Mouse (Mus musculus) embryo, embryonic 10 days (tissue): ENCODE measurements around the gene Gng13.

ENCODE experiments used
- DNase-seq: peaks from one replicate; pipeline ENCODE4 v3.0.0-alpha.2; 2015; ENCODE audit warnings: low spot score

Gng13 gene

DNA sequence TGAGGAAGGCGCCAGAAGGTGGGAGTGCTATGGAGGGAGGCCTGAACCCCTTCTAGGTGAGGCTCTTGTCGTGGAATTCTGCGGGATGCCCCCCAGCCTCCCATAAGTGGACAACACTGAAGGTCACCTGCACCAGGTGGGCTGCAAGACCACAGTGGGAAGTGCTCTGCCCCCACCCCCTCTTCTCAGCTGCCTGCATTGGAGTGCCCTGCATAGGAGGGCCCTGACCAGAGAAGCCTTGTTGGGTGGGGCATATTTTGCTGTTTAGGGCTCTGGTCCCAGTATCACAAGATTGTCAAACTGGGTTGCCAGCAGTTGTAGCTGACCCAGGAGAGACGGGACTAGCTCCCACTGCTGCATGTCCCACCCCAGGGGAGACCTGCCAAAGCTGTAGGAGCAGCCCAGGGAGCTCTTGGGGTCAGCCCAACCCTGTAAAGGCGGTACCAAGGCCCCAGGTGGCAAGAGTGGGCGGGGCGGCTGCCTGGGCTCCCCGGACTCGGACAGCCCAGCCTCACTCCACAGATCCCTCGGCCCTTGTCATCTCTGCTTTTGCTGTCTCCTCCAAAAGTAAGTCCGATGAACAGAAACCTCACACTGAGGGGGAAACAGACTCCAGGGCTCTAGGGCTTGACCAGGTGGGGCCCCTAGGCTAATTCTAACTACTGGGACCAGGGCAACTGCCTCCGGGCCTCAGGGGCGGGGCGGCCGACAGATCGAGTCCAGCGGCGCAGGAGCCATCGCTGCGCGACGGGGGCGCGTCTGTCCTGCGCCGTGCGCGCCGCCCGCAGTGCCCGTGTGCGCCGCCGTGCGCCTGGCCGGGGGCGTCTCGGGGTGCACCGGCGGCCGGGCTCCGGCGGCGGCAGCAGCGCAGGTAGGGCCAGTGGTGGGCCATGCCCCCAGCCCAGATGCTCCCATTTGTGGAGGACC lies at the start of gene Gng13:
Gng13 (plus strand) TSS at position 461 of the 927 bp plus-strand sequence.
- DNase-seq = peak; percentile 47

DNA sequence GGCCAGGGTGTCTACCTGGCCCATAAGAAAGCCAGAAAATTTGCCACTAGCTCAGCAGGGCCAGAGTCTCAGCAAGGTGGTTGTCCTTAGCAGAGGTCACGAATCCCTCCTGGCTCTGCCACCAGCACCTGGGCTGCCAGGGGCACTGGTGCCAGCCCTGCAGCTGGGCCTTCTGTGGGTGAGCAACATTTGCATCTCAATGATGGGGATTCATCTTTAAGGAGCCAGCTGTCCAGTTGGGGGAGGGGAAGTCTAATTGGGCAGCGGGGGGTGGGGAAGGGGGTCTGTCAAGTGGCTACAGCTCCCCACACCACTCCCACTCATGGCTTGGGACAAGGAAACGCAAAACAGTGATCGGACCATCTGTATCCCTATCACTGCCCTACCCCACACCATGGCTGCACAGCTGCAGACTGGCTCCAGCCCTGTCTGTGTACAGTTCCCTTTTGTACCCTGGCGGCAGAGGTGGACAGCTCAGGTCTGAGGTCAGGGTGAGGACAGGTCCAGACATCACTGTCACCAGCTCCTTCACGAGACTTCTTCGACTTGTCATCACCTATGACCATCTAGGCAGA lies 48.4 kb upstream of the Gng13 start:
- no peak for DNase-seq

DNA sequence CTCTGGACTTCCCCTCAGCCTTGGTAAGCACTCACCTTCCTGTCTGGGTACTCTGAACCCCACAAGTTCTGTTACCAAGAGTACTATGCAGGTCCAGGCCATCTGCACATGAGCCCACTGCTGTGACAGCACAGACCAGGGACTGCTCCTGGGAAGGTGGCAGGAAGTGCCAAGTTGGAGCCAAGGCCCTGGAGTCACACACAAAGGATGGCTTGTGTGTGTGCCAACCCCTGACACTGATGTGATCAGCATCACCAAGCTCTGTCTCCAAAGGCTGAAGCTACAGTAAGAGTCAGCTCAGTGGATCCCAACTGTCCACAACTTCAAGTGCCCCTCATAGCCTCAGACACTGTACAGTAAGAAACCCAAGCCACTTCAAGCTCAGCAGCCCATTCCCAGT lies 44.0 kb upstream of the Gng13 start:
- no peak for DNase-seq

DNA sequence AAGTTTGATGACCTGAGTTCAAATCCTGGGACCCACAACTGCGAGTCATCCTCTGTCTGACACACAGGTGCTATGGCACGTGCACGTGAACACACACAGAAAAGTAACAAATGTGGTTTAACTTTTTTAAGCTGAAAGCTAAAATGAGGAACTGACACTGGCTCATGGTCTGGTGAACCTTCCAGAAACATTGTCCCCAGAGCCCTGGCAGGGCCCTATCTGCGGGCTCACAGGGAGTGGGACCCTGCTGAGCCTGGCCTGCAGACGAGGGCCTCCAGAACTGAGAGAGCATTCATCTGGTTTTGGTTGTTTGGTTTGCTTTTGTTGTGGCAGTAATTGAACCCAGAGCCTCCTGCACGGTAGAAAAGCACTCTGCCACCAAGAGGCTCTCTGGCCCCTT lies 39.0 kb upstream of the Gng13 start:
- no peak for DNase-seq

DNA sequence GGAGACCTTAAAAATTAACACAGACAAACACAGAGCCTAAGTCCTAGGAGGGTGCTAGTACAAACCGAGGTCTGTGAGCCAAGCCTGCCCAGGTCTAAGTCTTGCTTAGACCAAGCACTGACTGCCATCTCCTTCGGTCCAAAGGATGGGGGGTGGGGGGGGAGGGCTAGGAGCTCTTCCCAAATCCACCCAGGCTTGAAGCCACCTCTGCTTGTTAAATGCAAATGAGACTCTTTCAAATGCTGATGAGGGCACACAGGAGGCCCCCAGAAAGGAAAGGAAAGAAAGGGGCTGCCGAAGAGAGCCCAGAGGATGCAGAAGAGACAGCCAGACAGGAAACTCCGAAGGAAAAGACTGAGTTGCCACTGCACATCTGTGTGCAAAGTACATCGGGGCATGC lies 37.2 kb upstream of the Gng13 start:
- no peak for DNase-seq

DNA sequence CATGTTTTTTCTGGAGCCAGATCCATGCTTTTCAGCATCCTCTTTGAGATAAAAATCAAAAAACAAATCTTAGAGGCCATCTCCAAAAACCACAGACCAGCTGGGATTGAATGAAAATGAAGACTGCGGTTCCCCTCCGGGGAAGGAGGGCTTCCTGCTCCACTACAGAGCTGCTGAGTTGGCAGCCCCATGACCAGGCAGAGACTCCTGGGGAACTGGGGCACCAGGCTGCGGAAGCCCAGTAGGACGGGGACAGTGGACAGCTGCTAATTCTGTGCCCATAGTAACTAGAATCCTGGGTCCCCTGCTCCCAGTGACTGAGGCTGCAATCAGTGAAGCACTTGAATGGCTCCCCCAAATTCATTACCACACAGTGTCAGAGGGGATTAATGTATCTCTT lies 35.3 kb upstream of the Gng13 start:
- no peak for DNase-seq

DNA sequence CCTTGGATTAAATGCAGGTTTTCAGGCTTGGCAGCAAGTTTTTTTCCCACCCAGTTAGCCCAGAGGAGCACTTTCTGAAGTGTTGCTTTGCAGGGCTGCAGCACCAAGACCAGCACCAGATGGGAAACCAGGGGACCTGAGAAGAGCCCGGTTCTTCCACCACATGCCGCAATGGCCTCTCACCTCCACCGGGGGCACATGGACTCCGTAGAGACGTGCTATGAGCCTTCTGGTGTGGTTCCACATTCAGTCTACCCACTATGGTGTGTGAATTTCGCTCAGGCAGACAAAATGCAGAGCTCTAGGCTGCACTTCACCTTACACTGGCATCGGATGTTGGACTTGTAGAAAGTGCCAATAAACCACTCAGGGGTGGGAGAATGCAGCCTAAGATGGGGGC lies 30.6 kb upstream of the Gng13 start:
- DNase-seq = peak; percentile 63

DNA sequence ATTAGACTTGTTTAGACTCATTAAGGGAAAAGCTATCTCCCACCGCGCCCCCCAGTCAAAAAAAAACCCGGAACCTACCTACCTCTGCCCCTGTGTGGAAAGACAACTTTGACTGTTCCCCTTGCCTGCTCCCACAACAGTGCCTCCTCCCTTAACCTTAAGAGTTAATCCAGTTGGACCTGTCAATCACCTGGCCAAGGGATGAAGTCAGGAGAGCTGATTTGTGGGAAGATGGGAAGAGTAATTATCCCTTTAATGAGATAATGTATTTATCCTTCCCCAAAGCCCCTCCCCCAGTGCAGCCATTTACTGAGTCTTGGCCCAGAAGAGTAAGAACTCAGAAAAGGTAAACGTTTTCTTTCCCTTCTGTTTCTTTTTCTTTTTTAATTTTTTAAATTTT lies 28.0 kb upstream of the Gng13 start:
- DNase-seq = no peak

DNA sequence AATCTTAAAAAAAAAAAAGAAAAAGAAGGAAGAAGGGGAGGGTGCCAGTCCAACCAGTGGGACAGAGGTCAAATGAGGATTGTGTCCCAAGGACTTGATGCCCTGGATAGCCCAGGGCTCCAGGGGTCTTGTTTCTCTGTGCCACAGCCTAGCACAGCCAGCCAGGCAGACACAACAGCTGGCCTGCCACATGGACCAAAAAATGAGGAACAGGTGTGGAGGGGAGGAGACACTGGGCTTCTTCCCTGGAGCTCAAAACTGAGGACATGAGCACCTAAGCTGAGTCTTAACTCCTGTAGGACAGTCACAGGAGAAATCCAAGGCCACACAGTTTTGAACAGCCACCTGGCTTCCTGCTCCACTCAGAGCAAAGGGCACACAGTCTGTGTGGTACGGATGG lies 20.7 kb upstream of the Gng13 start:
- DNase-seq = no peak

DNA sequence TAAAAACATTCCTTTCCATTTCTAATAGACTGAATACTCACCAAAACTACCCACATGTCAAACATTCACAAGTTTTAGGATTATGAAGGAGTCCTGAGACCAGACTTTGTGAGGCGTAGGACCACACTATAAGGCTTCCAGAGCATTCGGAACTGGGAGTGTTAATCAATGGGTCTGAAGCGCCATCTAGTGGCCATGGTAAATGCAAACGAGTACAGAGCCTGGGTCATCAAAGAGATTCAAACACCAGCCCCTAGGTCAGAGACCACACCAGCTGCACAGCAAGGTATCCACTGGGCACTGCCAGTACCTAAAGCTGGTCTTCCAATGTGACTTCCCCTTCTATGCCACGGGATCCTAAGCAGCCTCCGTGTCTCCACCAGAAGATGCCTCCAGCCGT lies 18.5 kb upstream of the Gng13 start:
- DNase-seq = peak; percentile 94

DNA sequence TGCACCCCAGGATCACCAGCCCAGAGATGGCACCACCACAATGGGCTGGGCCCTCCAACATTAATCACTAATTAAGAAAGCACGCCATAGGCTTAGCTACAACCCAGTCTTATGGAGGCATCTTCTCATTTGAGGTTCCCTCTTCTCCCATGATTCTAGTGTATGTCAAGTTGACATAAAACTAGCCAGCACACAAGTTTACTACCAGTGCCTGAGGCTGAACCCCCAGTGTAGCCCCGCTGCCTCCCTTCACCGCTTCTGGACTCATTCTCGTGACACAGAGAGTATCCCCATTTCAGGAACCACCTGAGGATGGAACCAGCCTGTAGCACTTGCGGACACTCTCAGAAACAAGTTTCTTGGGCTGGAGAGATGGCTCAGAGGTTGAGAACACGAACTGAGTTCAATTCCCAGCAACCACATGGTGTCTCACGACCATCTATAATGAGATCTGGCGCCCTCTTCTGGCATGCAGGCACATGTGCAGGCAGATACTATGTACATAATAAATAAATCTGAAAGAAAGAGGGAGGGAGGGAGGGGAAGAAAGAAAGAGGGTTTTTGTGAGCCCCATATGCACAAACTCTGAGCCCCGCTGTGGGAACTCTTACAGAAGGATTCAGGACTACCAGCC lies 16.0 kb upstream of the Gng13 start:
- DNase-seq = peak; percentile 47

DNA sequence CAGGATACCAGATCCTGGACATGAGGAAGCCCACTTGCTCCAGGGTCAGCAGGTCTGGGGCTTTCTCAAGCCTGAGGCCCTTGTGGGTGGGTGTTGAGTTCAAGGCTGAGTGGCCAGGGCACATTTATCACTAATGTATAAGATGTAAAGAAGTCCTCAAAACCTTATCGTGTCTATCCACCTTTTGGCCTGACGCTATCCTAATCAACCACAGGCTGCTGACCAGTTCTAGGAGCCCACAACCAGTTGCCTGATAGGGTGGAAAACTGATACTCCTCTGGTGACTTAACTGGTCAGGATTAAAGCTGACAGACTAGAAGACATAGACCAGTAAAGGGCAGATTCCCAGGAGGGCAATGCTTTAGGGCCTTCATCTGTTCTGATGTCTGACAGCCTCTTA lies 7.0 kb upstream of the Gng13 start:
- DNase-seq = no peak

DNA sequence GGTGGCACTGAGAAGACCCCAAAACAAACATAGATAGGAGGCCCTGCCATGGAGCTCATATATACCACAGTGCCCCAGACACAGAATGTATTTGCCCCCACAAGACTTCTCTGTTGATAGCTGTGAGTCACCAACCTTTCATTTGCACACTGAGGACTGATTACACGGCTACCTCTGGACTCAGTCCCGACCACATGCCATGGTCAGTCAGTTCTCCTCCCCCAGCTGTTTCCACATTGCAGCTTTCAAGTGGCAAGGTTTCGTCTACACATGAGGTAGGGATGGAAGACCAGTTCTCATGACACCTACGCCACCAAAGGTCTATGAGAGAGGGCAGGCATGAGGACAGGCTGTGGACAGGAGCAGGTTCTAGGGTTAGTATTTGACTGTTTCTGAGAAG lies 5.8 kb upstream of the Gng13 start:
- no peak for DNase-seq

DNA sequence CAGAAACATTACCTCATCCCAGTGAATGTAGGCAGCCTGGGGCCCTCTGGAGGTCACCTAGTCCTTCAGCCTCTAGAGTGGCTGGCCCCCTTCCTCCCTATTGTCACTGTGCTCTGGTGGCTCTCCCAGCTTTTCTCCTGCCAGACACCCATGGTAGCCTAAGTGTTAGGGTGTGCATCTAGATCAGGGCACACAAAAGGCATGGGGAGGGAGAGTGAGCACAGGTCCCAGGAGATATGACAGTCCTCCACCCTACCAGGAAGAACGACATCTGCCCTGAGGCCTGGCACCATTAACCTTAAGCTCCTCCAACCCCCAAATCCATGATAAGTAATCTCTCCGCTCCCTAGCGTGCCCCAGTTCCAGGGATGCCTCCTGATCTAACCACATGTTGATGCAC lies 1.3 kb upstream of the Gng13 start:
- DNase-seq = no peak

DNA sequence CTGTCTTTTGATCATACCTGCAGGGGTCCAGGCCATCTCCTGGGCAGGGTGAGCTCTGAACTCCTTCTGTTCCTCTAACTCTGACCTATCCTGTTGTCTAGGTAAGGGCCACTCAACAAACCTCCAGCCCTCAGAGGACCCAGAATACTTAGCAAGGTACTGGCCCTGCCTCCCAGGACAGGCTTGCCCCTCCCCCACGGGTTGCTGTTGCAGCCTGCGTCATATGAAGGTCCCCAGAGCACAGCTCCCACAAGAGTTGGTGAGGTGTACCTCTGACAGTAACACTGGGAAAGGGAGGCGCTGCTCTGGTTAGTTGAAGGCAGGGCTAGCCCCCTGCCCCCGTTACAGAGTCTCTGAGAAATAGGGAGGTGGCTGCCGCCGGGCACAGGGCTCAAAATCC lies 841 bp upstream of the Gng13 start:
- peak; percentile 34 for DNase-seq

DNA sequence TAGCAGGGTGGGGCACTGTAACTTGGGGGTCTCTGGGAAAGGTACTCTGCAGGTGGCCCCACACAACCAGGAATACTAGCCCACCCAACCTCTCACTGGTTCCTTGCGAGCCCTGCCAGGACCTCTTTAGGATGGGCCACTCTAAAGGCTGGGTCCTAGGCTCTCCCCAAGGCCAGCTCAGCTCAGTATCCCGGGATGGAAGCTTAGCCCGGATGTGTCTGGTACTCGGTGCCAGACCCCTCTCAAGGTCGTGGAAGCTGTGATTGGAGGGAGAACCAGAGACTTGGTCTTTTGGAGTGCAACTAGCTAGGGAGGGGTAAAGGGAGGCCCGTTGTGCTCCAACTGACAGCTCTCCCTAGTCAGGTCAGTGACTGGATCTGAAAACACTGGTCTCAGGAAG lies 720 bp downstream of the Gng13 start:
- DNase-seq = no peak

DNA sequence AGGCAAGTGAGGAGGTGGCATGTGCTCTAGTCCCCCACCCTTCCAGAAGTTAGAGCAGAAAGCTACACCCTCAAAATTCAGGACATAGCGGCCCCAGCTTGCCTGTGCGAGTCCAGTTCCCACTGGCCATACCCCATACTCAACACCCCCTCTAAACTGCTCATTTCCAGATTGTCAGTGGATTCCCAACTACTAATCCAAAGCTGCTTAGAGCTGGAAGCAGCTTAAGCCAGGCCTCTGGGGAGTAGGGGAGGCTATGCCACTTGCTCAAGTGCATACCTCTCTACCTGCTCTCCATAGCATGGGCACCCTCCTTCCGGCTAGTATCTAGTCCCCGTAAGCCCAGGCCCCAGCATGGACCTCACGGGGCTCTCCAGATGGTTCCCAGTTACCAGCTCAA lies 4.5 kb downstream of the Gng13 start:
- DNase-seq = no peak

DNA sequence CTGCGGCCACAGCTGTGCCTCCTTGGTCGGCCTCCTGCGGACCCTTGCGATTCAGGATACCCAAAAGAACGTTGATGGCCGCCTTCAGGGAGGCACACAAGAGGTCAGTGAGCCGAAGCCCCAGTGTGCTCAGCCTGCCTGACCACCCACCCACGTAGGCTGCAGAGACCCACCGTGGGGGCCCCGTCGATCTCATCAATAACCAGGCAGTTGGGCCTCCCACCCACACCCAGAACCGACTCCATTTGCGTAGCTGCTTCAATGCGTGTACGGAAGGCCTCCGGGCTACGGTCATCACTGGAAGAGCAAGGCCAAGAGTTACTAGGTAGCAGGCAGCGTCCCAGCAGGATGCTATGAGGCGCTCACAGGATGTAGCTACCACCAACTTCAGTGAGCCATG lies 6.5 kb downstream of the Gng13 start:
- no peak for DNase-seq

DNA sequence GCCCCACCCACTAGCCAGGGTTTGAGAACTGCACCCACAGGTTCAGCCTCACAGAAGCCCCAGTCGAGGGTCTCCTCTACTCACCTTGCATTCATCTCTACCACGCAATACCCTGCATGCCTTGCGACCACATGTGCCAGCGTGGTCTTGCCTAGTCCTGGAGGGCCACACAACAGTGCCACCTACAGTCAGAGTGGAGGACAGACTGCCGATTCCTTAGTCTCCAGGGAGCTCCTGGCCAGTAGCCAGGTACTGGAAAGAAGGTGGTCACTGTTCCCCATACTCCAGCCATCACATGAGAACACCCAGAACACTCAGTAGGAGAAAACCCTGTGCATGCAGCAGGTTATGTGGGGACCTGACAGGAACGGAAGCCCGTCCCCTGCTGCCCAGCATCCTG lies 6.9 kb downstream of the Gng13 start:
- peak; percentile 51 for DNase-seq

DNA sequence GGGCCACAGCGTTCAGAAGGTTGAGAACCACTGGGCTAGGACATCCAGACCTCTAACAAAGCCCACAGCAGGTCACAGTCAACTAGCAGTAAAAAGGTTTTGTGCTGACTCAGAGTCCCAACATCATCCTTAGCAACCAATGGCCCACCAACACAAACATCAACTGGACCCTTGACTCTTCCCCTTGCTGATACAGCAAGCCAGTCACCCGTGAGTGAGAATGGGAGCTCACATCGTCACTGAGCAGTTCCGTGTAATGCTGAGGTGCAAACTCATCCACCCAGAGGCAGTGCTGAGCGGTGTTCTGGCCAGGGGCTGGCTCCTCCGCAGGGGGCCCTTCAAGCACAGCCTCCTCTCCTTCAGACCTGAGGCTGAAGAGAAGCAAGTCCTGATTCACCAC lies 8.3 kb downstream of the Gng13 start:
- DNase-seq = no peak

DNA sequence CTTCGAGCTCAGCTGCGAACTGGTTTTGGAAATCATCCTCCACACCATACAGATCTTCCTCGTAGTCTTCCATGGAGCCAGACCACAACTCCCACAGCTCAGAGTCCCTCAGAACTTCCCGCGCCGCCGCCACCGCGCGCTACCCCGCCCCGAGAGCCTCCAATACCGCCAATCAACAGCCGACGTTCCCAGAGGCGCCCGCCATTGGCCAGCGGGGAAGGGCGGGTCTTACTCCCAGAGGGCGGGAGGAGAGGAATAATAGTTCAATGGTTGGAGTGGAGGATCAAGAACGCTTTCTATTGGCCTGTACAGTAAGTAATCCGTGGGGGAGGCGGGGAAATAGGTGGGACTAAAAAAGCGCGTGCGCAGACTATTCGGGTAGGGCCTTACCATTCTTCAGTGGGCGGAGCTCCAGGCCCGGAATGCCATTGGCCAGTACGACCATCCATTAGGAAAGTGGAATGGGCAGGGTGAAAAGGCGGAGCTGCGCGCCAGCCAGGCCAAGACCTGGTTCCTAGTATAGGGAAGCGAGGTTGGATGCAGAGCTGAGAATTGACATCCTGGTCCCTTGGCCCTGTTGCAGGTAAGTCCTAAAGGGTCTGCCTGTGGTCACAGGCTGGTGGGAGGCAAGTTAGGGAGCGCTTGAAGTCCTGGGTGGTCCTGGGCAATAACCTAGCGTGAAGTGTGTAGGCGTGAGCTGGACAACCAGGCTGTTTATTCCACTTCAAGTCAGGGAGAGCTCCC lies 10.5 kb downstream of the Gng13 start, which contains the start of the genes Chtf18 and Rpusd1:
Chtf18 (minus strand) TSS at position 155 of the 744 bp plus-strand sequence.
Rpusd1 (plus strand) TSS at position 406 of the 744 bp plus-strand sequence.
- peak; percentile 99 for DNase-seq

DNA sequence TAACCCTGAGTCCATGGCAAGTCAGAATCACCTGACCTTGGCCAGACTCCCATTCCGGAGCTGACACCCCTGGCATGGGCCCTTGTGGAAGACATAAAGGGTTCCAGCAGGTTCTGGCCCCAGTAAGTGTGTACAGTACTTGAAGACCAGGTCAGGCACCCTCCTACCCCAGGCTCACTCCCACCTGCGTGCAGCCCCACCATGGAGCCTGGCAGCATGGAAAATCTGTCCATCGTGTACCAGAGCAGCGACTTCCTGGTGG lies 11.0 kb downstream of the Gng13 start:
- no peak for DNase-seq

DNA sequence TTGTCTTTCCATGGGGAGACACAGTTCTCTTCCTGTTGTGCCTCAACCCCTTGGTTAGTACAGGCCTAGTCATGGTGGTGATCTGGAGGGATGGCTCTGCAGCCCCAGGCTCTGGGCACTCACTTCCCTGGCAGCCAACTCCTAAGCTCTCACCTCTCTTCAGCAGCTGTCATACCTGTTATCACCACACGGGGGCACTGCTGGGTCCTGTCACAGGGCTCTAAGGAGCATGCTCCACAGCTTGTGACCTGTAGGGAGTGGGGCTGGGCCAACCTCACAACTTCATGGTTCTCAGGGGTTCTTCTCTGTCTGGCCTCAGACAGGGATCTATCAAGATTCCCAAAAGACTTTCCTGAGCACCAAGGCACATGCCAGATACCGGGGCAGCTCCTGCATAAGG lies 15.1 kb downstream of the Gng13 start:
- DNase-seq = peak; percentile 90
